Mouse (Mus musculus) midbrain, embryonic 16.5 days (tissue): ENCODE results near the gene Taf8. TPM values are rescaled to one million over a fixed set of nuclear protein-coding genes. Genes with fewer than 3 reads are reported as not detected.

Experiments
- ATAC-seq: fragments of 200-750 bp; cut with Nextera tagmentation; 2 replicates; pipeline ENCODE4 v1.8.0; 2017; ENCODE audit warnings: moderate TSS enrichment
- H3K27ac ChIP-seq: fragments of 300-500 bp; sonication (generic); 2 replicates; pipeline ENCODE4 v1.5.1; 2014; ENCODE audit warnings: mild to moderate bottlenecking, low read length, mixed read lengths
- H3K27me3 ChIP-seq: fragments of 300-500 bp; sonication (generic); 2 replicates; pipeline ENCODE4 v1.6.1; 2014; ENCODE audit warnings: low read depth, low read length, mixed read lengths; ENCODE audit not compliant: control insufficient read depth, insufficient read depth
- H3K36me3 ChIP-seq: fragments of 300-500 bp; sonication (generic); 2 replicates; pipeline ENCODE4 v1.6.1; 2014; ENCODE audit warnings: mild to moderate bottlenecking, low read length, moderate library complexity, mixed read lengths; ENCODE audit not compliant: control insufficient read depth, insufficient read depth
- H3K4me1 ChIP-seq: fragments of 300-500 bp; sonication (generic); 2 replicates; pipeline ENCODE4 v1.6.1; 2014; ENCODE audit warnings: mild to moderate bottlenecking, low read length, mixed read lengths; ENCODE audit not compliant: control insufficient read depth, insufficient read depth
- H3K4me2 ChIP-seq: fragments of 300-500 bp; sonication (generic); 2 replicates; pipeline ENCODE4 v1.6.1; 2014; ENCODE audit warnings: mild to moderate bottlenecking, low read length, mixed read lengths
- H3K4me3 ChIP-seq: fragments of 300-500 bp; sonication (generic); 2 replicates; pipeline ENCODE4 v1.5.1; 2014; ENCODE audit warnings: low read depth, mild to moderate bottlenecking, low read length, moderate library complexity, mixed read lengths
- H3K9ac ChIP-seq: fragments of 300-500 bp; sonication (generic); 2 replicates; pipeline ENCODE4 v1.6.1; 2014; ENCODE audit warnings: low read depth, low read length, mixed read lengths
- H3K9me3 ChIP-seq: fragments of 300-500 bp; sonication (generic); replicated peaks from 2 replicates; pipeline ENCODE4 v1.6.1; 2014; ENCODE audit warnings: mild to moderate bottlenecking, low read length, mixed read lengths; ENCODE audit not compliant: control insufficient read depth, poor library complexity, severe bottlenecking
- WGBS: fragments of 180-500 bp; shearing (Covaris S2); extraction: QIAGEN DNeasy Blood & Tissue Kit; methylation state at CpG from one replicate; pipeline ENCODE4 v1.1.7; 2014; 5-methylcytosine and 5-hydroxymethylcytosine counted together
- polyA plus RNA-seq: library from polyadenylated mRNA; unstranded; fragments of >200 nt; fragmentation: Nextera tagmentation; extraction: Ambion mirVana; gene quantifications from 2 replicates; pipeline ENCODE4 v1.2.1, GENCODE M21; 2015

The Taf8 gene
- polyA plus RNA-seq, 1 experiment from 2014 or later: 19.8 TPM

DNA sequence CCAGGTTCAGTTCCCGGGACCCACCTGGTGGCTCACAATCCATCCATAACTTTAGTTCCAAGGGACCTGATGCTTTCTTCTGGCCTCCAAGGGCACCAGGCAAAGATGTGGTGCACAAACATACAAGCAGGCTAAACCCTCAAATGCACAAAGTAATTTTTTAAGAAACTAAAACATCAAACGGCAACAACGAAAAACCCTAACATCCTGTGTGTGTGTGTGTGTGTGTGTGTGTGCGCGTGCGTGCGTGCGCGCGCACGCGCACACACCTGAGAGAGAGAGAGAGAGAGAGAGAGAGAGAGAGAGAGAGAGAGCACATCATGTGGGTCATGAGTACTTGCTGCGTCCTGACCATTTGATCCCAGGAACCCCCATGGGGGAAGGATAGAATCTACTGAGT lies 31.6 kb upstream of the Taf8 start:
- Histone ChIP-seq H3K27ac (no peak overlapping the region), H3K9ac (no peak overlapping the region), H3K36me3 (no peaks in the 10 kb centered on the region), H3K4me2 (no peak overlapping the region), H3K9me3 (no peaks in the 10 kb centered on the region), H3K27me3 (no peaks in the 10 kb centered on the region), H3K4me1 (no peaks in the 10 kb centered on the region; the same call in 1 of the 2 replicates), H3K4me3 (no peak overlapping the region)
- ATAC-seq: no peak
- 96% methylated on average over 13 of the region's 13 CpGs for WGBS

DNA sequence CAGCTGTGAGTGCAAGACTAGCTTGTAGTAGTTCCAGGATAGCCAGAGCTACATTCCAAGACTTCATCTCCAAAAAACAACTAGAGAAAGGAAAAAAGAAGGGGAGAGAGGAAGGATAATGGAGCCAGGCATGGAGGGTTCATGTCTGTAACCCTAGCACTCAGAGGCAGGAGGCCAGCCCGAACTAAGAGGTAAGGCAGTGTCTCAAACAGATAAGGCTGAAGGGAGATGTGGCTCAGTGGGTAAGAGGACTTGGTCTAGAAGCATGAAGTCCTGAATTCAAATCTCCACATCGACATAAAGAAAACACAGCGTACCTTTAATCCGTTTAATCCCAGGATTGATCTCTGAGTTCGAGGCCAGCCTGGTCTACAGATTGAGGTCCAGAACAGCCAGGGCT lies 30.3 kb upstream of the Taf8 start:
- 93% methylated on average over 5 of the region's 5 CpGs for WGBS
- no peak overlapping the region for H3K4me2 ChIP-seq
- H3K9me3 ChIP-seq: no peaks in the 10 kb centered on the region
- no peak overlapping the region for H3K9ac ChIP-seq
- H3K4me3 ChIP-seq: no peak overlapping the region
- H3K27ac ChIP-seq: no peak overlapping the region
- no peaks in the 10 kb centered on the region for H3K36me3 ChIP-seq
- H3K4me1 ChIP-seq: no peaks in the 10 kb centered on the region; the same call in 1 of the 2 replicates
- H3K27me3 ChIP-seq: no peaks in the 10 kb centered on the region
- no peak for ATAC-seq

DNA sequence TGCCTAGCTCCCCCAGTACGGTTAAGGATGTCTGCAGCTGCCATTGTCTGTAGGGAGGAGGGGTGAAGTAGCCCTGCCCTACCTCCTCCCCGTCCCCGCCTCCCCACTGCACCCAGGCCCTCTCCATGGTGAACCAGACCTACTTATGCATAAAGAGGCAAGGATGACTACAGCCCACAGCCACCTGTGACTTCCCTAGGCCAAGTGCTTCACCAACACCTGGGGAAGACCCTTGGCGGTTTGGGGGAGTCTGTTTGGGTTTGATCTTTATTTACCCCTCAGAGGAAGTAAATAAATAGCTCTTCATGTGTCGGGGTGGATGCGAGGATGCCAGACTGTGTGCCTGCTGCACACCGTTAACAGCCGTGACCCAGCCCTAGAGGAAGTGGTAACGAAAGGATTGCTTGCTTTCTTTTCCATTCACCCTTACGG lies 29.3 kb upstream of the Taf8 start:
- no peaks in the 10 kb centered on the region; the same call in 1 of the 2 replicates for H3K4me1 ChIP-seq
- no peaks in the 10 kb centered on the region for H3K9me3 ChIP-seq
- no peak overlapping the region for H3K4me2 ChIP-seq
- no peaks in the 10 kb centered on the region for H3K36me3 ChIP-seq
- H3K27me3 ChIP-seq: no peaks in the 10 kb centered on the region
- no peak for ATAC-seq
- 65% methylated on average over 10 of the region's 10 CpGs for WGBS
- H3K4me3 ChIP-seq: no peak overlapping the region
- no peak overlapping the region for H3K27ac ChIP-seq
- H3K9ac ChIP-seq: no peak overlapping the region

DNA sequence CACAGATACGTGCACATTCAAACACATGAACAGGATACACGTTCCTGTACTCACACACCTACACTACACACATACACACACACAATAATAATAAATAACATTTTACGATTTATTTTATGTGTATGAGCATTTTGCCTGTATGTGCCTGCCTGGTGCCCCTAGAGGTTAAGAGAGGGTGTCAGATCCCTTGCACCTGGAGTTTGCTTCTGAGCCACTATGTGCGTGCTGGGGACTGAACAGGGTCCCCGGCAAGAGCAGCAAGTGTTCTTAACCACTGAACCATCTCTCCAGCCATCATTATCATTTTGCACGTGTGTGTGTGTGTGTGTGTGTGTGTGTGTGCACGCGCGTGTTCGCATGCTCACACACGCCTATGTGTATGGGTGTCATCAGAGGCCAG lies 27.5 kb upstream of the Taf8 start:
- H3K4me1 ChIP-seq: no peaks in the 10 kb centered on the region; the same call in 1 of the 2 replicates
- no peaks in the 10 kb centered on the region for H3K9me3 ChIP-seq
- H3K4me3 ChIP-seq: no peak overlapping the region
- H3K36me3 ChIP-seq: no peaks in the 10 kb centered on the region
- 94% methylated on average over 11 of the region's 11 CpGs for WGBS
- no peak overlapping the region for H3K4me2 ChIP-seq
- ATAC-seq: no peak
- no peaks in the 10 kb centered on the region for H3K27me3 ChIP-seq
- no peak overlapping the region for H3K9ac ChIP-seq
- no peak overlapping the region for H3K27ac ChIP-seq

DNA sequence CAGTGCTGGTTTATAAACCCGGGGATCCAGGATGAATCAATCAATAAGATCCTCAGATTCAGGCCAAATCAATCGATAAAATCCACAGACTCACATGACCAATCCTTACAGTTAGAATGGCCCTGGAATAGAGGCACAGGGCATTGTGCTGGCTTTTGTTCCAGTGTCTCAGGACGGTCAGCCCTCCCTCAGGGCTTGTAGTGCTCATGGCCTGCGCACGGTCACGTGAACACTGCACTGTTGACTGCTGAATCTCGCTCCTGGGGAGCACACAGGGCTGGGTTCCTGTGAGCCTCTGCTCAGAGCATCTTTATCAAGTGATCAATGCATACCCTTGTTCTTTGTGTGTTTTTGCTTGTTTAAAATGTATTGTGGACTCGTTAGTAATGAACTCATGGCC lies 26.8 kb upstream of the Taf8 start:
- Histone ChIP-seq H3K4me3 (no peak overlapping the region), H3K9ac (no peak overlapping the region), H3K4me1 (no peaks in the 10 kb centered on the region; the same call in 1 of the 2 replicates), H3K27me3 (no peaks in the 10 kb centered on the region), H3K27ac (no peak overlapping the region), H3K36me3 (no peaks in the 10 kb centered on the region), H3K9me3 (no peaks in the 10 kb centered on the region), H3K4me2 (no peak overlapping the region)
- ATAC-seq: no peak
- WGBS: 48% methylated on average over 8 of the region's 8 CpGs

DNA sequence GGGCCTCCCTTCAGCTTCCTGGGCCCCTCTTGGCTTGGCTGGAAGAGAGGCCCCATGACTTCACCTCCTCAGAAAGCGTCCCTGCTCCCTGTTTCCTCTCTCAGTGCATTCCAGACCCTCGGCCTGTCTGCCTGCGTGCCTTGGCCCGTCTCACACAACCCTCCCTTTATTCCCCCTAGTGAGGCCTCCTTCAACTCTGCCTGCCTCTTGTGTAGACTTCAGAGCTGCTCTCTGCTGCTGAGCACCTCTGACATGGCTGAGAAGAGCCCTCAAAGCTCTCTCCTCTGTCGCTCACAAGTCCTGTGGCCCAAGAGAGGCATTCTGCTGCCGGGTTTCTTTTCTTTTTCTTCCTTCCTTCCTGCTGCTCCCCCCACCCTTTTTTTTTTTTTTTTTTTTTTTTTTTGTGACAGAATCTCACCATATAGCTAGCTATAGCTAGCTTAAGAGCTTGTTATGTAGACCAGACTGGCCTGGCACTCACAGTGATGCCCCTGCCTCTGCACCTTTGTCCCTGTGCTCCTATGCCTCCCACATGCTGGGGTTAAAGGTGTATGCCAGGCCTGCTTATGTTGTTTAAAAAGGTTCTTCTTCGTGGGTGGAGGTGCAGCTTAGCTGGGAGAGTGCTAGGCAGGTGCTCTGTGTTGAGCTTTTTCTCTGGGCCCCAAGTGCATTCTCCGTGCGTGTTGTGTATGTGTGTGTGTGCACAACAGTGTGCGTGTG lies 25.6 kb upstream of the Taf8 start:
- 43% methylated on average over 10 of the region's 10 CpGs for WGBS
- Histone ChIP-seq H3K4me2 (no peak overlapping the region), H3K27me3 (no peaks in the 10 kb centered on the region), H3K36me3 (no peaks in the 10 kb centered on the region), H3K27ac (peak overlapping the region; percentile 40), H3K9ac (no peak overlapping the region), H3K4me1 (peaks cover 3% of the 10 kb centered on the region; the same call in 1 of the 2 replicates), H3K4me3 (no peak overlapping the region), H3K9me3 (no peaks in the 10 kb centered on the region)
- ATAC-seq: 0 out of 2 replicates have a peak, but pooled peaks have one; percentile 37

DNA sequence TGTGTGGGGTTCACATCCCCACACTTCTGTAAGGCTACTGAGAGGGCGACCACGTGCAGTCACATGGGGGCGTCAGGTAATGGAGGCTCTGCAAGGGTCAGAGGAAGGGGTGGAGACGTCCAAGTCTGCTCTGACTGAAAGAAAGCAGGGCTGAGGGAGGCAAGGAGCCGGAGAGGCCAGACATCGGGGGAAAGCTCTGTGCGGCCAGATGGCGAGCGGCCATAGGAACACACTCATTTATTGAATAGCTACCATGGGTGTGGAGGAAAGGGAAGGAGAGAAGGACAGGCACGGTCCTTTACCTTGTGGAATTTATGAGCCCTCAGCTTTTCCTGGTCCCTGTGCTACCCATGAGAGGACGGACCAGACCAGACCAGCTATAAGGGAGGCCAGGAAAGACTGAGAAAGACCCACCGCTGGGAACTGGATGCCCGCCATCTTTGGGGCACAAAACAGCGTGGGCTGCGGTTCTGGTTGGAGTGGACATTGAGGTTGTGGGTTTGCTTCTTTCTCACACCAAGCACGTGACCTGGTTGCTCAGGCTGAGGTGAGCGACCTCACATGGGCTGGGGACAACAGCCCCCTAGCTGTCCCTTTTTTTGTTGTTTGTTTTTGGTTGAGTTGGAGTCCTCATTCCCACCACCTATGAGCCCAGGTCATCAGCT lies 24.9 kb upstream of the Taf8 start:
- ATAC-seq: no peak
- Histone ChIP-seq H3K27me3 (no peaks in the 10 kb centered on the region), H3K4me2 (no peak overlapping the region), H3K9ac (no peak overlapping the region), H3K36me3 (no peaks in the 10 kb centered on the region), H3K4me3 (no peak overlapping the region), H3K4me1 (peaks cover 5% of the 10 kb centered on the region), H3K9me3 (no peaks in the 10 kb centered on the region), H3K27ac (peak overlapping the region; percentile 40)
- WGBS: 86% methylated on average over 17 of the region's 17 CpGs

DNA sequence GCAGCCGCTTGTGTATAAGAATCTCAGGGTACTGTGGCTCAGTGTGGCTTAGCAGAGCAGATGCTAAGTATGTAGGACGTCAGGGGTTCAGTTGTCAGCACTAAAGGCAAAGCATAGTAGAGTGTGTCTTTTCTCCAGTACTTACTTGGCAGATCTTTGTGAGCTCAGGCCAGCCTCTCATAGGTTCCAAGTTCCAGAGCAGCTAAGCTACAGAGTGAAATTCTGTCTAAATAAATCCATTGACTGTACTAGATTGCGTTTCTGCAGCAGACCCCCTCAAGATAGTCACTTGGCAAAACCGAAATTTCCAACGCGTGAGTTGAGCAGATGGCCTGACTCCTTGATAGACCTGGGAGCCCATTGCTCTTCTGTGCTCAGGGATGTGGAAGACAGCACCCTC lies 22.9 kb upstream of the Taf8 start:
- Histone ChIP-seq H3K9me3 (no peaks in the 10 kb centered on the region), H3K4me2 (no peak overlapping the region), H3K27ac (no peak overlapping the region), H3K4me3 (no peak overlapping the region), H3K36me3 (no peaks in the 10 kb centered on the region), H3K27me3 (no peaks in the 10 kb centered on the region), H3K9ac (no peak overlapping the region), H3K4me1 (peaks cover 13% of the 10 kb centered on the region)
- ATAC-seq: no peak
- 90% methylated on average over 6 of the region's 6 CpGs for WGBS

DNA sequence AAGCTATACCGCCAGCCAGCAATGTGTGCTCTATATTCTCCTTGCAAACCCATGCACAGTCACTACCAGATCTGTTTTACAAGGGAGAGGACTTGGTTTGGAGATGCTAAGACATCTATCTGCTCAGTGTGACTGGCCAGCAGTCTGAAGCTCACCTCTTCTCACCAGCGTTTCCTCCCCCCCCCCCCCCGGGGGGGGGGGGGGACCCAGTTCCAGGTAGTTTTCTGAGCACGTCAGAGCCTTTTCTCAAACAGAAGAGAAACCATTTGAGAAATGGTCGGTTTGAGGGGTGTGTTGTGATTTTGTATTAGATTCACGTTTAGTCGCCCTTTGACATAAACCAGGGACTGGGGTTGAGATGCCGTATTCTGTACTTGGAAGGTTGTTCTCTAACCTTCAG lies 22.0 kb upstream of the Taf8 start:
- 96% methylated on average over 7 of the region's 8 CpGs for WGBS
- Histone ChIP-seq H3K9me3 (no peaks in the 10 kb centered on the region), H3K36me3 (no peaks in the 10 kb centered on the region), H3K4me3 (no peak overlapping the region), H3K9ac (no peak overlapping the region), H3K27ac (no peak overlapping the region), H3K27me3 (no peaks in the 10 kb centered on the region), H3K4me2 (no peak overlapping the region), H3K4me1 (peaks cover 13% of the 10 kb centered on the region)
- ATAC-seq: no peak
